Mouse (Mus musculus): ENCODE data around the gene Tspan32. TPM values are rescaled to one million over a fixed set of nuclear protein-coding genes. Genes with fewer than 3 reads are reported as not detected.

Gene Tspan32
- polyA plus RNA-seq, 1 experiment = 3.5 TPM

DNA sequence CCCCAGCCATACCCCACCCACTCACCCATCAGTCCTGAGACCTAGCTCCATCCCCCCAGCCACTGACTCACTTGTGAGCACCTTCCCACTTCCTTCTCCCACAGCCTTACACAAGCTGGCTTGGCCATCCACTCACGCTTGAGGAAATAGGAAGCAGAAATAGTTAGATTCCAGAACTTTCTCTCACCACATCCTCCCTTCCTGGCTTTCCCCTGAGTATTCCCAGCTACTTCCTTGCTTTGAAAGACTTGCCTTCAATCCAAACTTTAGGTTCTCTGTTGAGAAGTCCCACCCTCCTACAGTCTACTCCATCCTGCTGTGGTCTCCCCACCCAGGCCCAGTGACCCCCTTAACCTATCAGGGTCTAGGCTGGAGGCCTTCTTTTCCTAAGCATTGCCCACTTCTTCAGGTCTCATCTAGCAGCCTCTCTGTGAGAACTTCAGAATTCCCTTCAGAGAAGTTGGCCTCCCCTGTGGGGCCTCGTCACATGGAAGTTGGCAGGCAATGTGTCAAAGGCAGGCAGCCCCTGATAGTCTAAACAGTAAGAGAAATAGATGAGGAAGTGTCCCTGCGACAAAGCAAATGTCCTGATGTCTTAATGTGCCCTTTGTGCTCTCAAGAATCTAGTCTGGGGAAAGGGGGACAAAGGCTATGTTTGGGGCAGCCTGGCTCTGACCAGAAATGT, 36.4 kb downstream of the Tspan32 start:
- Histone ChIP-seq H3K27me3 (ENCODE audit: control insufficient read depth, insufficient read depth, low read length) (no peaks in the 10 kb centered on the region), H3K4me3 (ENCODE audit: low read depth, low read length) (no peak overlapping the region), H3K36me3 (ENCODE audit: control insufficient read depth, insufficient read depth, low read length) (no peaks in the 10 kb centered on the region), H3K4me1 (ENCODE audit: control insufficient read depth, insufficient read depth, insufficient read length, low read length) (peaks cover 3% of the 10 kb centered on the region; the same call in 1 of the 2 replicates), H3K27ac (ENCODE audit: insufficient read depth, low read depth, low read length) (no peak overlapping the region)
- WGBS = 64% methylated on average over 3 of the region's 3 CpGs
- TF ChIP-seq CTCF (IDR thresholded peaks at IDR 0.05; ENCODE audit: extremely low read depth, insufficient read length, insufficient replicate concordance, low read depth, low read length) (no peak), POLR2A (IDR thresholded peaks at IDR 0.05; ENCODE audit: low read depth, low read length) (no peak)

DNA sequence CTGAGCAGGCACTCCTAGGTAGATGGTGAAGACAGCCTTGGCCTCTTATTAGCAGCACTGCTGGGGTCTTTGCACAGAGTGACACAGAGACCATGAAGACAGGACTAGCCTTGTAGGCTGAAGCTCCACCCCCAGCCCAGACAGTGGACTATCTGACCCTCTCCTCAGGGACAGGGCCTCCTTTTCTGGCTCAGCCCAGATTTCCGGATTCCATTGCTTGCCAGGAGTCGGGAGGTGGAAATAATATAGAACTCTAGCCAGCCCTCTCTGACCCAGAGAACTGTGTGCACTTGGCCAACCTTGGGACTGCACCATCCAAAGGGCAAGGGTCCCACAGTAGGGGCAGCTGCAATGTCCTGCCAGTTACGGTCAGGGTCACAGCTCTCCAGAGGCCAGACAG, 37.2 kb downstream of the Tspan32 start:
- WGBS = 55% methylated on average over 3 of the region's 3 CpGs
- Histone ChIP-seq H3K27me3 (ENCODE audit: control insufficient read depth, insufficient read depth, low read length) (no peaks in the 10 kb centered on the region), H3K36me3 (ENCODE audit: control insufficient read depth, insufficient read depth, low read length) (no peaks in the 10 kb centered on the region), H3K27ac (ENCODE audit: insufficient read depth, low read depth, low read length) (0 out of 2 replicates have a peak overlapping the region, but pooled peaks have one; percentile 10), H3K4me1 (ENCODE audit: control insufficient read depth, insufficient read depth, insufficient read length, low read length) (peaks cover 3% of the 10 kb centered on the region; the same call in 1 of the 2 replicates), H3K4me3 (ENCODE audit: low read depth, low read length) (no peak overlapping the region)
- TF ChIP-seq POLR2A (IDR thresholded peaks at IDR 0.05; ENCODE audit: low read depth, low read length) (no peak), CTCF (IDR thresholded peaks at IDR 0.05; ENCODE audit: extremely low read depth, insufficient read length, insufficient replicate concordance, low read depth, low read length) (no peak)

DNA sequence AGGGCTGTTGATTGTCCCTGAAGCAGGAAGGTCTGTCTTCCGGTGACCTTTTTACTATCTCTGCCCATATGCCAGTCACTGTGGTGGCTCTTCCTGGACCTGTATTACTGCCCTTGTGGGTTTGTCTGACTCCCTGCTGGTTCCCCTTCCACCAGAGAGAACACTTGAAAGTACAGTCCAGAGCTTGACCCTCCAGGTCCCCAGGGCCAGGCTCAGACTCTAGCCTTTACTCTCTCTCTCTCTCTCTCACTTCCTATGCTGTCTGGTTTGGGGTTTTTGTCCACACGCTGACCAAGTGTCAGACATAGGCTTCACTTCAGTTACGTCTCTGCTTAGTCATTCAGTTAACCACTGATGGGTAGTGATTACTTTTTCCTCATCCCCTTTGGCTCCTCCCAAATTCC, 38.1 kb downstream of the Tspan32 start:
- H3K27me3 ChIP-seq (ENCODE audit: control insufficient read depth, insufficient read depth, low read length) = no peaks in the 10 kb centered on the region
- H3K36me3 ChIP-seq (ENCODE audit: control insufficient read depth, insufficient read depth, low read length) = no peaks in the 10 kb centered on the region
- 0 out of 2 replicates have a peak overlapping the region, but pooled peaks have one; percentile 10 for H3K27ac ChIP-seq (ENCODE audit: insufficient read depth, low read depth, low read length)
- 74% methylated on average over 3 of the region's 3 CpGs for WGBS
- H3K4me1 ChIP-seq (ENCODE audit: control insufficient read depth, insufficient read depth, insufficient read length, low read length) = peaks cover 3% of the 10 kb centered on the region; the same call in 1 of the 2 replicates
- H3K4me3 ChIP-seq (ENCODE audit: low read depth, low read length) = no peak overlapping the region
- TF ChIP-seq CTCF (IDR thresholded peaks at IDR 0.05; ENCODE audit: extremely low read depth, insufficient read length, insufficient replicate concordance, low read depth, low read length) = no peak
- TF ChIP-seq POLR2A (IDR thresholded peaks at IDR 0.05; ENCODE audit: low read depth, low read length) = no peak

DNA sequence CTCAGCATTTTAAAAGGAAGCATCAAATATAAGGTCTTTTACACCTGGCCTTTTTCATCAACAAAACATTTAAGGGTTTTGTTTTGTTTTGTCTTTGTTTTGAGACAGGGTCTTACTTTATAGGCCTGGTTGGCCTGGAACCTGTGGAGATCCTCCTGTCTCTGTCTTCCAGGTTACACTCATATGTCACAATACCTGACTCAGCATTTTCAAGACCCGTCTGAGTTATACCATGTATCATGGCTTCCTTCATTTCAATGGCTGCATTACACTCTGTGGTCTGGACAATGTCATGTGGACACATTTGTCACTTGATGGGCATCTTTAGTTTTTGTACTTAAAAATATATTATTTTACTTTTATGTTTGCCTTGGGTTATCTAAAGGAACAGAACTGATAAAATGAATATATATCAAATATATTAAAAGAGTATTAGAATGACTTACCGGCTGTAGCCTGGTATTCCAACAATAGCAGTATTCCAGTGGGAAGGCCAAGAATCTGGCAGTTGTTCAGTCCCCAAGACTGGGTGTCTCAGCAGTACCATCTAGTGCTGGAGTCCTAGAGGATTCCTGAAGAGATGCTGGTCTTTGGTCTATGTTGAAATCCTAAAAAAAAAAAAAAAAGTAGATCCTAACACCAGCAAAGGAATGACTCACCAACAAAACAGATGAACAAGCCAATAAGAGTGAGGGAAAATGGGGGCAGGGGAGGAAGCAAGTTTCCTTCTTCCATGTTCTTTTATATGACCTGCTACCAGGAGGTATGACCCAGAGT, 39.4 kb downstream of the Tspan32 start:
- H3K36me3 ChIP-seq (ENCODE audit: control insufficient read depth, insufficient read depth, low read length) = no peaks in the 10 kb centered on the region
- TF ChIP-seq CTCF (IDR thresholded peaks at IDR 0.05; ENCODE audit: extremely low read depth, insufficient read length, insufficient replicate concordance, low read depth, low read length) = no peak
- TF ChIP-seq POLR2A (IDR thresholded peaks at IDR 0.05; ENCODE audit: low read depth, low read length) = no peak
- H3K27me3 ChIP-seq (ENCODE audit: control insufficient read depth, insufficient read depth, low read length) = no peaks in the 10 kb centered on the region
- H3K4me1 ChIP-seq (ENCODE audit: control insufficient read depth, insufficient read depth, insufficient read length, low read length) = peaks cover 4% of the 10 kb centered on the region; the same call in 1 of the 2 replicates
- no peak overlapping the region for H3K27ac ChIP-seq (ENCODE audit: insufficient read depth, low read depth, low read length)
- H3K4me3 ChIP-seq (ENCODE audit: low read depth, low read length) = no peak overlapping the region
- 91% methylated on average over 2 of the region's 2 CpGs for WGBS

DNA sequence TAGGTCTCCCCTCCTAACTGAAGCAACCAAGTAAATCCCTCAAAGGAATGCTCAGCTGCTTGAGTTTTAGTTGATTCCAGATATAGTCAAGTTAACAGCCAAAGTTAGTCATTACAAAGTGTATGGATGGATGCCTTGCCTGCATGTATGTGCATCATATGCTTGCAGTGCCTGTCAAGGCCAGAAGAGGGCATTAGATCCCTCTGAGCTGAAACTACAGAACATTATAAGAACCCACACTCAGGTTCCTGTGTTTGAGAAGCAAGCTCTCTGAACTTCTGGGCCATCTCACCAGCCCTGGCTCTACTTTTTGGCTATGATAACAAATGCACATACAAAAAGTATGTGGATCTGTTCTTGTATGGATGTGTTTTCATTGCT, 40.0 kb downstream of the Tspan32 start:
- no peak for TF ChIP-seq POLR2A (IDR thresholded peaks at IDR 0.05; ENCODE audit: low read depth, low read length)
- no peak for TF ChIP-seq CTCF (IDR thresholded peaks at IDR 0.05; ENCODE audit: extremely low read depth, insufficient read length, insufficient replicate concordance, low read depth, low read length)
- no peaks in the 10 kb centered on the region for H3K36me3 ChIP-seq (ENCODE audit: control insufficient read depth, insufficient read depth, low read length)
- H3K4me1 ChIP-seq (ENCODE audit: control insufficient read depth, insufficient read depth, insufficient read length, low read length) = peaks cover 9% of the 10 kb centered on the region; the same call in 1 of the 2 replicates
- H3K27me3 ChIP-seq (ENCODE audit: control insufficient read depth, insufficient read depth, low read length) = no peaks in the 10 kb centered on the region
- no peak overlapping the region for H3K4me3 ChIP-seq (ENCODE audit: low read depth, low read length)
- no peak overlapping the region for H3K27ac ChIP-seq (ENCODE audit: insufficient read depth, low read depth, low read length)

DNA sequence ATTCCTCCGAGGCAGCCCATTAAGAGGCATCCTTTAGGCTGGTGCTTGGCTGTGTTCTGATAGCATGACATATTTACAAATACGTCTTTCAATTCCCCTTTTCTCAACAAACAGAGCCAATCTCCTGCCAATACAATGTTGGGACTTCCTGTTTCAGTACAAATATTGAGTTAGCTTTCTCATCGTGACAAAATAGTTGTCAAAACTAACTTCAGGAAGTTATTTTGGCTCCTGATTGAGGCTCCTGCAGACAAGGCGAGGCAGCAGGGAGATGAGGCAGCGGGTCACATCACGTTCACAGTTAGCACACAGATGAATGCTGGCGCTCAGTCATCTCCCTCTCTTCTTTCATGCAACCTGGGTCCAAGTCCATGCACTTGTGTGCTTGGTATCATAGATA, 41.5 kb downstream of the Tspan32 start:
- no peak overlapping the region for H3K4me3 ChIP-seq (ENCODE audit: low read depth, low read length)
- H3K4me1 ChIP-seq (ENCODE audit: control insufficient read depth, insufficient read depth, insufficient read length, low read length) = peaks cover 15% of the 10 kb centered on the region; the same call in 1 of the 2 replicates
- H3K27ac ChIP-seq (ENCODE audit: insufficient read depth, low read depth, low read length) = no peak overlapping the region
- 74% methylated on average over 7 of the region's 7 CpGs for WGBS
- H3K27me3 ChIP-seq (ENCODE audit: control insufficient read depth, insufficient read depth, low read length) = no peaks in the 10 kb centered on the region
- H3K36me3 ChIP-seq (ENCODE audit: control insufficient read depth, insufficient read depth, low read length) = no peaks in the 10 kb centered on the region
- TF ChIP-seq CTCF (IDR thresholded peaks at IDR 0.05; ENCODE audit: extremely low read depth, insufficient read length, insufficient replicate concordance, low read depth, low read length) (no peak), POLR2A (IDR thresholded peaks at IDR 0.05; ENCODE audit: low read depth, low read length) (no peak)

DNA sequence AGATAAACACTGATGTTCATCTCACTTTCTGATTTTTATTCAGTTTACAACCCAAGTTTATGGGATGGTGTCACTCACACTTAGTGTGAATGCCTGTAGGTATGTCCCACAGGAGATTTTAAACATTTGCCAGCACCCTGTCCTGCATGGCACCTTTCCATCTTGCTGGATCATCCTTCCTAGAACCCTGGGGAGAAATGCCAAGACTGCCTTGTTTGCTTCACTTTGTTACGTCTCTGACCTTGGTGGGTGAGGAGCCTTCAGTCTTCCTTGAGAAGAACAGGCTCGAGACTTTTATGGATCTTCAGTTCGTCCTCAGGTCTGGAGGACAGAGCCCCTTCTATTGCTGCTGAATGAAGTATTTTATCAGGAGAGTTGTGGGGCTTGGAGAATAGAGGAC, 44.5 kb downstream of the Tspan32 start:
- TF ChIP-seq POLR2A (IDR thresholded peaks at IDR 0.05; ENCODE audit: low read depth, low read length) = no peak
- TF ChIP-seq CTCF (IDR thresholded peaks at IDR 0.05; ENCODE audit: extremely low read depth, insufficient read length, insufficient replicate concordance, low read depth, low read length) = no peak
- 68% methylated on average over 3 of the region's 3 CpGs for WGBS
- Histone ChIP-seq H3K27ac (ENCODE audit: insufficient read depth, low read depth, low read length) (no peak overlapping the region), H3K4me3 (ENCODE audit: low read depth, low read length) (no peak overlapping the region), H3K36me3 (ENCODE audit: control insufficient read depth, insufficient read depth, low read length) (no peaks in the 10 kb centered on the region), H3K27me3 (ENCODE audit: control insufficient read depth, insufficient read depth, low read length) (no peaks in the 10 kb centered on the region), H3K4me1 (ENCODE audit: control insufficient read depth, insufficient read depth, insufficient read length, low read length) (peaks cover 22% of the 10 kb centered on the region; the same call in 1 of the 2 replicates)
